Mouse (Mus musculus) frontal cortex, postnatal 14 days (tissue): ENCODE results near the gene Vmn1r52.
"Not testable (repeated sequence)": the region's sequence is repeated elsewhere in the genome, so short reads cannot be mapped to it uniquely, and the experiment has no call there.

Experiments
- DNase-seq, 2 experiments: peaks; one replicate each; pipeline ENCODE4 v3.0.0; 2022; ENCODE audit warnings: low spot score in 2 of 2

The Vmn1r52 gene

GRCm38 (mm10) chr6:90174508-90174907 lies at the start of gene Vmn1r52:
Gene Vmn1r52 (plus strand): TSS chr6:90174808.
- no peak for DNase-seq

GRCm38 (mm10) chr6:90160139-90160538 lies 14.5 kb upstream of the Vmn1r52 start:
- no peak for DNase-seq

DNA sequence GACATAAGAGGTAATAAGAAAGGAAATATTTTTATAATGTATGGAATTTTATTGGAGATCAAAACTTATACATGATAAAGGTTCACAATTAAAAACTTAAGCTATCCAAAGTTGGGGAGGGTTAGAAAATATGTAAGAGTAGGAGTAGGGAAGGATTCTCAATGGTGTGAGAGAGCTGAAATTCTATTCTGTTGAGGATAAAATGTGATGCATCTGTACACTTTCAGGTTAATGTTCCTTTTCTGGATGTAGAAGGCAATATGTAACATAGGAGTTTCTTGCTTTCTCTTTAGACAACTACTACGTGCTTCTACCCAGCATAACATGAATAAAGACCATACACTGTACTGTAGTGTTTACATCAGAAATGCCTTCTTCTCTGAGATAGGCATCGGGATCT lies 27.9 kb downstream of the Vmn1r52 start, which contains the start of gene V1ra8:
Gene V1ra8, plus strand, starts transcription at position 301 of the 400 bp plus-strand sequence.
- not testable (repeated sequence) for DNase-seq

- no peak for DNase-seq
Observed at GRCm38 (mm10) chr6:90224338-90224737, 49.7 kb downstream of the Vmn1r52 start, which contains the start of gene Vmn1r53. Gene Vmn1r53 (minus strand): TSS chr6:90224438.
